Mouse (Mus musculus): ENCODE data around the gene Nfil3. TPM values are rescaled to one million over a fixed set of nuclear protein-coding genes. Genes with fewer than 3 reads are reported as not detected.

Gene Nfil3
- total and polyA plus RNA-seq, 3 experiments, result 23.5 to 34.6 (median 30.0) TPM

DNA sequence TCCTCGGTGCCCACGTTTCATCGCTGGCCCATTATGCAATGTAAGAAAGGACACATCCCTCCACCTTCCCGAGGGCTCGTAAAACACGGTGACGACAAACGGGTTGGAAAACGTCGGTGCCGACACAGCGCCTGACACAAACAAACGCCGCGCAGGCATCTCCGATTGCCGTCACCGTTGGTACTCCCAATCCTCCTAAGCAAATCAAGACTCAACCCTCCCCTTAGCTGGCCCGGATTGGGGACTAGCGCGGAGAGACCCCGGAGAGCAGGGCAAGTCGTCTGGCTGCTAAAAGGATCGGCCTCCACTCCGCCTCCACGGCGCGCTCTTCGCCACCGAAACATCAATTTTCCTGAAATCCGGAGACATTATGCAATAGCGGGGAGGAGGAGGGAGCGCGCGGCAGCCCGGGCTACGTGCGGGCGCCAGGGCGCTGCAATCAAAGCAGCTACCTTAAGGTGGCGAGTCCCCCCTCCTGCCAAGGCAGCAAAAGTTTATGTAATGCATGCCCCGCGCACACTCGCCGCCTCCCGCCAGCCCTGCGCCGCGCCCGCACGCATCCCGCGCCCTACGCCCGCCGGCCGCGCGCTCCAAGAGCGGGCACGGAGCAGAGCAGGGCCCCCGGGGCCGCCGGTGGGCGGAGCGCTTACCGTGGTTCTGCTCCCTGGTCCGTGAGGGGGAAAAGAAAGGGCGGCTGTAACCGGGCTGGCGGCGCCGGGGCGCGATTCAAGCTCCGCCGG lies 492 bp downstream of the Nfil3 start:
- dilution Hi-C loops (cut with MboI; ENCODE audit: extremely low pct_ligation_motif_present, extremely low pct_unique_long_range_greater_than_20kb, low sequenced_read_pairs) (no loop called here), in situ Hi-C loops (cut with MboI; ENCODE audit: low pct_ligation_motif_present, low pct_unique_long_range_greater_than_20kb, low sequenced_read_pairs) (loop anchor here (10.0 to 25.0 kb wide), 2 partner anchors 726 to 1143 kb away; partner anchors contain the start of gene Gadd45g)
- no peaks in the 10 kb centered on the region for H3K9me3 ChIP-seq (replicated peaks; ENCODE audit: low read length)
- peaks cover 5 to 25% of the 10 kb centered on the region in 2 experiments for H3K4me1 ChIP-seq (ENCODE audit: control insufficient read depth in 1 of 2, insufficient read depth in 2 of 2)
- H3K4me3 ChIP-seq (replicated peaks in 1 of 3; ENCODE audit: low read depth in 2 of 3, low read length in 2 of 3, poor library complexity in 1 of 3), result peak overlapping the region; percentile 66 to 86 (median 76)
- peaks cover 48% of the 10 kb centered on the region for H3K79me2 ChIP-seq (replicated peaks; ENCODE audit: control insufficient read depth, extremely low read depth, insufficient read depth, poor library complexity, severe bottlenecking)
- DNase-seq (ENCODE audit: extremely low read depth), result peak; percentile 74
- no peak overlapping the region for H3K4me2 ChIP-seq (ENCODE audit: insufficient read depth, low read depth, poor library complexity, severe bottlenecking)
- peak overlapping the region; percentile 90 for H3K27ac ChIP-seq (ENCODE audit: insufficient read depth, low read depth)
- H3K36me3 ChIP-seq (replicated peaks in 1 of 2; ENCODE audit: control insufficient read depth in 1 of 2, insufficient read depth in 1 of 2, low read length in 1 of 2), result peaks cover 0 to 13% of the 10 kb centered on the region in 2 experiments
- no peaks in the 10 kb centered on the region for H3K27me3 ChIP-seq (replicated peaks)
- no peak for TF ChIP-seq USF2 (conservative IDR thresholded peaks at IDR 0.05; ENCODE audit: low read depth, low read length)
- no peak for TF ChIP-seq HCFC1 (IDR thresholded peaks at IDR 0.05; ENCODE audit: low read depth, low read length)
- no peak for TF ChIP-seq POLR2A (IDR thresholded peaks at IDR 0.05; ENCODE audit: low read depth, low read length)
- TF ChIP-seq MEF2A (IDR thresholded peaks at IDR 0.05; ENCODE audit: borderline replicate concordance, low read depth, low read length), result no peak
- no peak for TF ChIP-seq E2F4 (IDR thresholded peaks at IDR 0.05; ENCODE audit: insufficient replicate concordance, low read depth, low read length)
- no peak for TF ChIP-seq NELFE (IDR thresholded peaks at IDR 0.05; ENCODE audit: low read depth, low read length)
- TF ChIP-seq USF1 (IDR thresholded peaks at IDR 0.05; ENCODE audit: low read depth, low read length), result no peak
- TF ChIP-seq PAX5 (IDR thresholded peaks at IDR 0.05; ENCODE audit: low read length), result no peak
- TF ChIP-seq ZMIZ1 (IDR thresholded peaks at IDR 0.05; ENCODE audit: low read depth, low read length), result no peak
- peak; percentile 81 for TF ChIP-seq MXI1 (IDR thresholded peaks at IDR 0.05; ENCODE audit: low read depth, low read length)
- TF ChIP-seq UBTF (IDR thresholded peaks at IDR 0.05; ENCODE audit: low read depth, low read length), result peak; percentile 84
- TF ChIP-seq SIN3A (IDR thresholded peaks at IDR 0.05; ENCODE audit: low read length), result peak; percentile 22; the same call in 1 of the 2 replicates
- no peak for TF ChIP-seq BHLHE40 (IDR thresholded peaks at IDR 0.05; ENCODE audit: low read depth, low read length)
- no peak for TF ChIP-seq IRF4 (IDR thresholded peaks at IDR 0.05; ENCODE audit: low read depth, low read length)
- TF ChIP-seq CHD1 (IDR thresholded peaks at IDR 0.05; ENCODE audit: low read depth, low read length), result 0 out of 2 replicates have a peak, but pooled peaks have one; percentile 7
- no peak for TF ChIP-seq ZC3H11A (IDR thresholded peaks at IDR 0.05; ENCODE audit: low read depth, low read length)
- TF ChIP-seq MAFK (IDR thresholded peaks at IDR 0.05; ENCODE audit: insufficient replicate concordance, low read length), result no peak
- TF ChIP-seq CTCF (conservative IDR thresholded peaks at IDR 0.05 in 1 of 2, IDR thresholded peaks at IDR 0.05 in 1 of 2; ENCODE audit: low read depth in 2 of 2, low read length in 2 of 2), result no peak
- TF ChIP-seq GABPA (IDR thresholded peaks at IDR 0.05; ENCODE audit: insufficient replicate concordance, low read depth, low read length), result no peak
- no peak for TF ChIP-seq CHD2 (IDR thresholded peaks at IDR 0.05; ENCODE audit: low read length)
- TF ChIP-seq RCOR1 (conservative IDR thresholded peaks at IDR 0.05; ENCODE audit: low read depth, low read length), result no peak
- no peak for TF ChIP-seq JUN (IDR thresholded peaks at IDR 0.05; ENCODE audit: insufficient read depth, low read depth, low read length)
- TF ChIP-seq MAZ (IDR thresholded peaks at IDR 0.05; ENCODE audit: low read depth, low read length), result 0 out of 2 replicates have a peak, but pooled peaks have one; percentile 48
- peak; percentile 31; the same call in 1 of the 2 replicates for TF ChIP-seq NRF1 (IDR thresholded peaks at IDR 0.05; ENCODE audit: low read depth, low read length)
- TF ChIP-seq ZKSCAN1 (IDR thresholded peaks at IDR 0.05; ENCODE audit: borderline replicate concordance, low read depth, low read length), result no peak
- TF ChIP-seq TCF12 (IDR thresholded peaks at IDR 0.05; ENCODE audit: low read depth, low read length), result no peak
- TF ChIP-seq ETS1 (conservative IDR thresholded peaks at IDR 0.05; ENCODE audit: low read depth, low read length), result 0 out of 2 replicates have a peak, but pooled peaks have one; percentile 16
- TF ChIP-seq TBP (conservative IDR thresholded peaks at IDR 0.05; ENCODE audit: low read depth, low read length), result no peak
- TF ChIP-seq ZNF384 (IDR thresholded peaks at IDR 0.05; ENCODE audit: low read depth, low read length), result no peak
- no peak for TF ChIP-seq KAT2A (IDR thresholded peaks at IDR 0.05; ENCODE audit: insufficient replicate concordance, low read length)
- peak overlapping the region; percentile 79 for H3K9ac ChIP-seq (ENCODE audit: insufficient read depth, low read depth)
